Mouse (Mus musculus): Measurements from ENCODE around the gene Olfr1418. TPM values are rescaled to one million over a fixed set of nuclear protein-coding genes. Genes with fewer than 3 reads are reported as not detected.
A peak's percentile ranks its signal among the peaks of the same experiment; 100 is the strongest.

The Olfr1418 gene
- polyA plus RNA-seq, 1 experiment: not detected

DNA sequence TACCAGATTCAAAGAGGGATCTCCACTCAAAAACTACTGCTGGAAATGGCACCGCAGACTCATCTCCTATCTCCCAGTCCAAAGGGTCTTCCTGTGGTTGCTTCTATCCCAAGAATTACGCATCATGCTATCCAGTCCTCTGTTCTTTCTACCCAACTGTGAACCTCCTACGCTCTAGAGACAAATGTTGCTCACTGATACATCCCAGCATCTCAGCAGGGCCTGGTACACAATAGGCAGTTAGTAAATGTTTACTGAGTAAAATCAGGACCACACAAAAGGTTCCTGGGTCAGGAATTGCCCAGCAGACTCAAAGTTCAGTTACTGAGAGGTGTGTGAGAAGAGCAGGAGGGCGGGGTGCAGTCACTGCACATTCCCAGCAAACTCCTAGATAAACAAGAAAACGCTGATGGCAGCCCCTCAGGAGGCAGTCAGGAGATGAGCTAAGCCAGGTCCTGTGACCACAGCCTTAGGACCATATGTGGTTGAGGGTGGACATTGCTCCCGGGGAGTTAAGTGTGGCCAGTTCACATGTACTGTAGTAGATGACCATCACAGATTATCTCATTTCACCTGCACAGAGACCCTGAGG lies 46.0 kb downstream of the Olfr1418 start:
- no peaks in the 10 kb centered on the region; the same call in 1 of the 2 replicates for H3K4me1 ChIP-seq (ENCODE audit: control insufficient read depth, insufficient read depth, low read length)
- TF ChIP-seq POLR2A (IDR thresholded peaks at IDR 0.05; ENCODE audit: borderline replicate concordance, control insufficient read depth, low read depth, low read length) (no peak), CTCF (IDR thresholded peaks at IDR 0.05; ENCODE audit: control insufficient read depth, insufficient read depth, low read length) (no peak)
- no peak overlapping the region for H3K4me3 ChIP-seq (replicated peaks; ENCODE audit: control insufficient read depth, low read depth, low read length)
- 77% methylated on average over 6 of the region's 6 CpGs for WGBS
- no peak overlapping the region for H3K27ac ChIP-seq (ENCODE audit: control insufficient read depth, insufficient read depth, low read depth, low read length, poor library complexity)

GRCm38 (mm10) chr19:11813649-11814048 lies 47.2 kb downstream of the Olfr1418 start:
- TF ChIP-seq POLR2A (IDR thresholded peaks at IDR 0.05; ENCODE audit: borderline replicate concordance, control insufficient read depth, low read depth, low read length): no peak
- no peak for TF ChIP-seq CTCF (IDR thresholded peaks at IDR 0.05; ENCODE audit: control insufficient read depth, insufficient read depth, low read length)
- no peak overlapping the region for H3K27ac ChIP-seq (ENCODE audit: control insufficient read depth, insufficient read depth, low read depth, low read length, poor library complexity)
- WGBS: 41% methylated on average over 8 of the region's 8 CpGs
- no peak overlapping the region for H3K4me3 ChIP-seq (replicated peaks; ENCODE audit: control insufficient read depth, low read depth, low read length)
- H3K4me1 ChIP-seq (ENCODE audit: control insufficient read depth, insufficient read depth, low read length): no peaks in the 10 kb centered on the region; the same call in 1 of the 2 replicates

DNA sequence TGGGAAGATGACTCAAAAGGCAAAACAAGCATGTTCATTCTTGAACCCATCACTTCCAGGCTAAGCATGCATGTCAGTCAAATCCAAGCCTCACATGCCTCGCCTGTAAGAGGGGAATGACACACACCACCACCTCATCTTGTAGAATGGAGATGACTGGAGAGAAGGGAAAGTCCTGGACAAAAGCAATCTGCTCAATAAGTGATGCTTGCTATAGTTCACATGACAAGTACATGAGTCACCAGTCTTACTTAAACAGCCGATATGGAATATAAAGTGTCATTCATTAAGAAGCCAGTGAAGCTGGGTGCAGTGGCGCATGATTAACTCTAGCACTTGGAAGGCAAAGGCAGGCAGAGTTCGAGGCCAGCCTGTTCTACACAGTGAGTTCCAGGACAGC lies 47.7 kb downstream of the Olfr1418 start:
- no peak overlapping the region for H3K4me3 ChIP-seq (replicated peaks; ENCODE audit: control insufficient read depth, low read depth, low read length)
- no peak overlapping the region for H3K27ac ChIP-seq (ENCODE audit: control insufficient read depth, insufficient read depth, low read depth, low read length, poor library complexity)
- TF ChIP-seq CTCF (IDR thresholded peaks at IDR 0.05; ENCODE audit: control insufficient read depth, insufficient read depth, low read length) (no peak), POLR2A (IDR thresholded peaks at IDR 0.05; ENCODE audit: borderline replicate concordance, control insufficient read depth, low read depth, low read length) (no peak)
- WGBS: 81% methylated on average over 4 of the region's 4 CpGs
- peaks cover 2% of the 10 kb centered on the region for H3K4me1 ChIP-seq (ENCODE audit: control insufficient read depth, insufficient read depth, low read length)

- Histone ChIP-seq H3K4me1 (ENCODE audit: control insufficient read depth, insufficient read depth, low read length) (peaks cover 5% of the 10 kb centered on the region), H3K4me3 (replicated peaks; ENCODE audit: control insufficient read depth, low read depth, low read length) (no peak overlapping the region), H3K27ac (ENCODE audit: control insufficient read depth, insufficient read depth, low read depth, low read length, poor library complexity) (no peak overlapping the region)
- WGBS: 42% methylated on average over 5 of the region's 5 CpGs
- TF ChIP-seq CTCF (IDR thresholded peaks at IDR 0.05; ENCODE audit: control insufficient read depth, insufficient read depth, low read length) (no peak), POLR2A (IDR thresholded peaks at IDR 0.05; ENCODE audit: borderline replicate concordance, control insufficient read depth, low read depth, low read length) (no peak)
These were observed 49.0 kb downstream of the Olfr1418 start for GRCm38 (mm10) chr19:11811688-11812365.

GRCm38 (mm10) chr19:11810856-11811255 lies 50.0 kb downstream of the Olfr1418 start:
- Histone ChIP-seq H3K27ac (ENCODE audit: control insufficient read depth, insufficient read depth, low read depth, low read length, poor library complexity) (no peak overlapping the region; the same call in 1 of the 2 replicates), H3K4me1 (ENCODE audit: control insufficient read depth, insufficient read depth, low read length) (peaks cover 5% of the 10 kb centered on the region), H3K4me3 (replicated peaks; ENCODE audit: control insufficient read depth, low read depth, low read length) (no peak overlapping the region)
- TF ChIP-seq CTCF (IDR thresholded peaks at IDR 0.05; ENCODE audit: control insufficient read depth, insufficient read depth, low read length) (no peak), POLR2A (IDR thresholded peaks at IDR 0.05; ENCODE audit: borderline replicate concordance, control insufficient read depth, low read depth, low read length) (no peak)
- 68% methylated on average over 1 of the region's 1 CpGs for WGBS

GRCm38 (mm10) chr19:11810003-11810758 lies 50.7 kb downstream of the Olfr1418 start:
- TF ChIP-seq POLR2A (IDR thresholded peaks at IDR 0.05; ENCODE audit: borderline replicate concordance, control insufficient read depth, low read depth, low read length) (no peak), CTCF (IDR thresholded peaks at IDR 0.05; ENCODE audit: control insufficient read depth, insufficient read depth, low read length) (no peak)
- Histone ChIP-seq H3K4me1 (ENCODE audit: control insufficient read depth, insufficient read depth, low read length) (peaks cover 5% of the 10 kb centered on the region), H3K4me3 (replicated peaks; ENCODE audit: control insufficient read depth, low read depth, low read length) (no peak overlapping the region), H3K27ac (ENCODE audit: control insufficient read depth, insufficient read depth, low read depth, low read length, poor library complexity) (no peak overlapping the region; the same call in 1 of the 2 replicates)
- 28% methylated on average over 5 of the region's 5 CpGs for whole genome bisulfite sequencing

- no peak overlapping the region for H3K4me3 ChIP-seq (replicated peaks; ENCODE audit: control insufficient read depth, low read depth, low read length)
- TF ChIP-seq CTCF (IDR thresholded peaks at IDR 0.05; ENCODE audit: control insufficient read depth, insufficient read depth, low read length) (no peak), POLR2A (IDR thresholded peaks at IDR 0.05; ENCODE audit: borderline replicate concordance, control insufficient read depth, low read depth, low read length) (no peak)
- peaks cover 5% of the 10 kb centered on the region for H3K4me1 ChIP-seq (ENCODE audit: control insufficient read depth, insufficient read depth, low read length)
- 24% methylated on average over 2 of the region's 2 CpGs for WGBS
- H3K27ac ChIP-seq (ENCODE audit: control insufficient read depth, insufficient read depth, low read depth, low read length, poor library complexity): no peak overlapping the region
These were observed 52.4 kb downstream of the Olfr1418 start for GRCm38 (mm10) chr19:11808452-11808851.

DNA sequence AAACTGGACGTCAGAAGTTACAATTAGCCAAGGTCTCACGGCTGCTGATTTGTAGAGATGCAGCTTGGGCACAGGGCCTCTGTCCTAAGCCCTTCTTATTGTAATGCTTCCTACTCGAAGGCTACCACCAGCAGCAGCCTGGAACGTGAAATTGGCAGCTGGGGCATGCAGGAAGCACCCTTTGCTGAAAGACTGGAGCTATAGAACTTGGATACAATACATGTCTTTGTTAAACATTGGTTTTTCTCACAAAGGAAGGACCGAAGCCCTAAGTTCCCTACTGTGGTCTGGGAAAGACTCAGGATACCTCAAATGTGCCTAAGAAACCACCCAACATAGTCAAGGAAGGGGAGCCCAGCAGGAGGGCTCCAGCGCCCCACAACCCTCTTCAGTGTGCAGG lies 53.0 kb downstream of the Olfr1418 start:
- Histone ChIP-seq H3K4me3 (replicated peaks; ENCODE audit: control insufficient read depth, low read depth, low read length) (no peak overlapping the region), H3K27ac (ENCODE audit: control insufficient read depth, insufficient read depth, low read depth, low read length, poor library complexity) (peak overlapping the region; percentile 46; the same call in 1 of the 2 replicates), H3K4me1 (ENCODE audit: control insufficient read depth, insufficient read depth, low read length) (peaks cover 5% of the 10 kb centered on the region)
- no peak for TF ChIP-seq POLR2A (IDR thresholded peaks at IDR 0.05; ENCODE audit: borderline replicate concordance, control insufficient read depth, low read depth, low read length)
- TF ChIP-seq CTCF (IDR thresholded peaks at IDR 0.05; ENCODE audit: control insufficient read depth, insufficient read depth, low read length): no peak
- WGBS: 24% methylated on average over 6 of the region's 6 CpGs
